ENCODE assay signal across 9 mouse cellular contexts in genomic region chr11:62466546-62466945, GRCm38 (mm10). TPM values are rescaled to one million over a fixed set of nuclear protein-coding genes. Genes with fewer than 3 reads are reported as not detected.
DNase-seq lines count a peak whose midpoint lies in the region; ATAC-seq and TF ChIP-seq lines count a peak whose summit lies in the region.
"Had no signal": no experiment of that assay in that cellular context is flagged by ENCODE, and none has a peak within 500 bp of the region (broad histone marks: within the 10 kb centered on the region; RNA-seq: fewer than 3 reads in every experiment).

No protein-coding gene starts in this region.

- TF ChIP-seq POLR2A in lung, adult 2 months (IDR thresholded peaks at IDR 0.05; ENCODE audit: borderline replicate concordance, extremely low read depth, low read depth, low read length): no peak
- no peak for TF ChIP-seq POLR2A in kidney, adult 2 months (IDR thresholded peaks at IDR 0.05; ENCODE audit: low read depth, low read length)

- WGBS in lung, postnatal 0 days: 73% methylated on average over 3 of the region's 3 CpGs
- WGBS in lung, adult 2 months: 69% methylated on average over 3 of the region's 3 CpGs
- 47% methylated on average over 3 of the region's 3 CpGs for WGBS in liver, embryonic 11.5 days
- 78% methylated on average over 3 of the region's 3 CpGs for WGBS in kidney, embryonic 14.5 days
- 91% methylated on average over 3 of the region's 3 CpGs for WGBS in kidney, adult 2 months

- no peak for TF ChIP-seq EP300 in lung, postnatal 0 days (IDR thresholded peaks at IDR 0.05)

- H3K27me3 ChIP-seq in lung, postnatal 0 days (replicated peaks; ENCODE audit: insufficient read depth, low read length): no peaks in the 10 kb centered on the region
- H3K27me3 ChIP-seq in G1E (ENCODE audit: insufficient read depth, low read length): no peaks in the 10 kb centered on the region
- H3K27me3 ChIP-seq in liver, embryonic 11.5 days (replicated peaks; ENCODE audit: control insufficient read depth, insufficient read depth, low read length): no peaks in the 10 kb centered on the region
- H3K27me3 ChIP-seq in kidney, embryonic 14.5 days (ENCODE audit: control insufficient read depth, insufficient read depth, low read length): no peaks in the 10 kb centered on the region
- H3K27me3 ChIP-seq in kidney, adult 2 months (replicated peaks; ENCODE audit: control insufficient read depth, insufficient read depth, low read length): no peaks in the 10 kb centered on the region

- TF ChIP-seq CTCF in lung, postnatal 0 days (IDR thresholded peaks at IDR 0.05): no peak
- no peak for TF ChIP-seq CTCF in lung, adult 2 months (IDR thresholded peaks at IDR 0.05; ENCODE audit: insufficient read depth, low read length)
- no peak for TF ChIP-seq CTCF in G1E (IDR thresholded peaks at IDR 0.05; ENCODE audit: low read depth, low read length)
- TF ChIP-seq CTCF in kidney, adult 2 months (conservative IDR thresholded peaks at IDR 0.05; ENCODE audit: insufficient read depth, insufficient read length, low read depth, low read length): no peak

- H3K4me1 ChIP-seq in lung, postnatal 0 days (ENCODE audit: insufficient read depth, low read depth, low read length): no peaks in the 10 kb centered on the region
- H3K4me1 ChIP-seq in lung, adult 2 months (ENCODE audit: control insufficient read depth, insufficient read depth, low read length): no peaks in the 10 kb centered on the region; the same call in 1 of the 2 replicates
- peaks cover 62% of the 10 kb centered on the region for H3K4me1 ChIP-seq in G1E (ENCODE audit: insufficient read depth, low read depth, low read length)
- H3K4me1 ChIP-seq in liver, embryonic 11.5 days (replicated peaks; ENCODE audit: control insufficient read depth, insufficient read depth, low read length): peaks cover 32% of the 10 kb centered on the region
- no peaks in the 10 kb centered on the region for H3K4me1 ChIP-seq in kidney, embryonic 14.5 days (ENCODE audit: control insufficient read depth, insufficient read depth, low read length)
- H3K4me1 ChIP-seq in kidney, adult 2 months (ENCODE audit: control insufficient read depth, insufficient read depth, low read length): no peaks in the 10 kb centered on the region; the same call in 1 of the 2 replicates

- no peaks in the 10 kb centered on the region for H3K9me3 ChIP-seq in lung, postnatal 0 days (ENCODE audit: low read length)
- H3K9me3 ChIP-seq in G1E (replicated peaks): no peaks in the 10 kb centered on the region
- no peaks in the 10 kb centered on the region for H3K9me3 ChIP-seq in liver, embryonic 11.5 days (ENCODE audit: control insufficient read depth, low read length)
- H3K9me3 ChIP-seq in kidney, embryonic 14.5 days (ENCODE audit: control insufficient read depth, low read length): no peaks in the 10 kb centered on the region

- H3K4me2 ChIP-seq in lung, postnatal 0 days (replicated peaks; ENCODE audit: low read depth, low read length): no peak overlapping the region
- peak overlapping the region; percentile 35 for H3K4me2 ChIP-seq in liver, embryonic 11.5 days
- H3K4me2 ChIP-seq in kidney, embryonic 14.5 days (replicated peaks; ENCODE audit: low read depth, low read length): no peak overlapping the region

- ATAC-seq in lung, postnatal 0 days: no peak
- ATAC-seq in G1E (ENCODE audit: extremely low read depth, insufficient number of reproducible peaks, low FRiP score, poor library complexity, severe bottlenecking): peak; percentile 89
- peak; percentile 83 for ATAC-seq in liver, embryonic 11.5 days (replicated peaks; ENCODE audit: low FRiP score)
- peak; percentile 84 for ATAC-seq in neutrophil, adult 5-6 weeks (ENCODE audit: extremely low read depth, insufficient number of reproducible peaks, low FRiP score, poor library complexity, severe bottlenecking)
- ATAC-seq in kidney, embryonic 14.5 days (ENCODE audit: low FRiP score, low TSS enrichment): no peak

- no peaks in the 10 kb centered on the region for H3K36me3 ChIP-seq in lung, postnatal 0 days (ENCODE audit: insufficient read depth, low read length)
- H3K36me3 ChIP-seq in G1E (replicated peaks): peaks cover 13% of the 10 kb centered on the region
- H3K36me3 ChIP-seq in liver, embryonic 11.5 days (ENCODE audit: control insufficient read depth, insufficient read depth, low read length): no peaks in the 10 kb centered on the region
- H3K36me3 ChIP-seq in kidney, embryonic 14.5 days (ENCODE audit: control insufficient read depth, insufficient read depth, low read length): no peaks in the 10 kb centered on the region
- no peaks in the 10 kb centered on the region for H3K36me3 ChIP-seq in kidney, adult 2 months (ENCODE audit: control insufficient read depth, insufficient read depth, low read length)

- DNase-seq in lung, postnatal 0 days (ENCODE audit: low spot score): peak; percentile 26
- no peak for DNase-seq in lung, adult 2 months
- DNase-seq in G1E (ENCODE audit: low spot score): peak; percentile 47
- peak; percentile 40 for DNase-seq in liver, embryonic 11.5 days (ENCODE audit: low spot score)
- no peak for DNase-seq in kidney, adult 2 months
- DNase-seq in urinary bladder, adult 2 months (ENCODE audit: low spot score): no peak
- DNase-seq: cerebellum, adult 9-11 months had no signal

- no peak overlapping the region for H3K27ac ChIP-seq in lung, postnatal 0 days (ENCODE audit: low read length)
- peak overlapping the region; percentile 86 for H3K27ac ChIP-seq in liver, embryonic 11.5 days (ENCODE audit: low read depth, low read length)
- H3K27ac ChIP-seq in kidney, embryonic 14.5 days (ENCODE audit: low read depth, low read length): no peak overlapping the region
- H3K27ac ChIP-seq in kidney, adult 2 months (ENCODE audit: insufficient read depth, low read depth, low read length): no peak overlapping the region

- no peak overlapping the region for H3K4me3 ChIP-seq in lung, postnatal 0 days (ENCODE audit: low read depth, low read length)
- H3K4me3 ChIP-seq in lung, adult 2 months (replicated peaks; ENCODE audit: extremely low read depth, low read depth, low read length): no peak overlapping the region
- no peak overlapping the region; the same call in 1 of the 2 replicates for H3K4me3 ChIP-seq in G1E (ENCODE audit: low read depth, low read length)
- no peak overlapping the region for H3K4me3 ChIP-seq in liver, embryonic 11.5 days (ENCODE audit: low read depth, low read length)
- H3K4me3 ChIP-seq in kidney, embryonic 14.5 days (ENCODE audit: low read length): no peak overlapping the region
- no peak overlapping the region for H3K4me3 ChIP-seq in kidney, adult 2 months (ENCODE audit: insufficient read depth, low read depth, low read length)

- no peak overlapping the region for H3K9ac ChIP-seq in lung, postnatal 0 days (replicated peaks; ENCODE audit: low read depth)
- H3K9ac ChIP-seq in liver, embryonic 11.5 days (ENCODE audit: low read depth, low read length): peak overlapping the region; percentile 7; the same call in 1 of the 2 replicates
- no peak overlapping the region for H3K9ac ChIP-seq in kidney, embryonic 14.5 days (ENCODE audit: low read depth, low read length)

RNA-seq across cellular contexts. Expression of gene Ncor1, which starts 8.2 kb away (rescaled TPM):
- 103 and 128 TPM in 2 replicates for polyA plus RNA-seq in lung, postnatal 0 days (2015; fragmentation: Nextera tagmentation; extraction: Ambion mirVana)
- polyA plus RNA-seq in lung, adult 2 months (2012; rRNA removed): 80.7 and 92.5 TPM in 2 replicates
- 629 and 697 TPM in 2 replicates for total RNA-seq in G1E (2014; fragmentation: Nextera tagmentation)
- total RNA-seq in G1E (2017): 167 and 214 TPM in 2 replicates
- 69.9 and 77.2 TPM in 2 replicates for polyA plus RNA-seq in G1E (2012)
- polyA plus RNA-seq in liver, embryonic 11.5 days (2014; fragmentation: Nextera tagmentation; extraction: Ambion mirVana): 133 and 144 TPM in 2 replicates
- total RNA-seq in neutrophil, adult 5-6 weeks (2017): 448 and 551 TPM in 2 replicates
- polyA plus RNA-seq in kidney, embryonic 14.5 days (2014; fragmentation: Nextera tagmentation; extraction: Ambion mirVana): 160 and 203 TPM in 2 replicates
- polyA plus RNA-seq in kidney, adult 2 months (2012; rRNA removed): 110 and 127 TPM in 2 replicates
- 76.2 and 109 TPM in 2 replicates for polyA plus RNA-seq in urinary bladder, adult 2 months (2012; rRNA removed)

RNA-seq across cellular contexts. Expression of gene Pigl, which starts 8.3 kb away (rescaled TPM):
- polyA plus RNA-seq in lung, postnatal 0 days (2015; fragmentation: Nextera tagmentation; extraction: Ambion mirVana): 4.8 and 5.0 TPM in 2 replicates
- 4.5 and 5.3 TPM in 2 replicates for polyA plus RNA-seq in lung, adult 2 months (2012; rRNA removed)
- 32.9 TPM in 2 replicates for total RNA-seq in G1E (2014; fragmentation: Nextera tagmentation)
- total RNA-seq in G1E (2017): 4.8 and 5.3 TPM in 2 replicates
- 2.8 and 2.9 TPM in 2 replicates for polyA plus RNA-seq in G1E (2012)
- 15.3 and 15.7 TPM in 2 replicates for polyA plus RNA-seq in liver, embryonic 11.5 days (2014; fragmentation: Nextera tagmentation; extraction: Ambion mirVana)
- 9.9 and 13.9 TPM in 2 replicates for total RNA-seq in neutrophil, adult 5-6 weeks (2017)
- 12.3 and 15.1 TPM in 2 replicates for polyA plus RNA-seq in kidney, embryonic 14.5 days (2014; fragmentation: Nextera tagmentation; extraction: Ambion mirVana)
- polyA plus RNA-seq in kidney, adult 2 months (2012; rRNA removed): 7.1 and 8.7 TPM in 2 replicates
- polyA plus RNA-seq in urinary bladder, adult 2 months (2012; rRNA removed): 8.7 and 9.4 TPM in 2 replicates

Comparison
In these comparisons a context has a peak if more than half of its experiments do, and no peak if none do; other contexts are left out.
1. DNase-seq: peak in lung, postnatal 0 days (single experiment), G1E (single experiment) and liver, embryonic 11.5 days (single experiment); none in lung, adult 2 months (single experiment), kidney, adult 2 months (single experiment) and urinary bladder, adult 2 months (single experiment).
2. ATAC-seq: peak in G1E (single experiment), liver, embryonic 11.5 days (single experiment) and neutrophil, adult 5-6 weeks (single experiment); none in lung, postnatal 0 days (single experiment) and kidney, embryonic 14.5 days (single experiment).